Comparison of ENCODE assay signal across 9 mouse cellular contexts in the genomic region with DNA sequence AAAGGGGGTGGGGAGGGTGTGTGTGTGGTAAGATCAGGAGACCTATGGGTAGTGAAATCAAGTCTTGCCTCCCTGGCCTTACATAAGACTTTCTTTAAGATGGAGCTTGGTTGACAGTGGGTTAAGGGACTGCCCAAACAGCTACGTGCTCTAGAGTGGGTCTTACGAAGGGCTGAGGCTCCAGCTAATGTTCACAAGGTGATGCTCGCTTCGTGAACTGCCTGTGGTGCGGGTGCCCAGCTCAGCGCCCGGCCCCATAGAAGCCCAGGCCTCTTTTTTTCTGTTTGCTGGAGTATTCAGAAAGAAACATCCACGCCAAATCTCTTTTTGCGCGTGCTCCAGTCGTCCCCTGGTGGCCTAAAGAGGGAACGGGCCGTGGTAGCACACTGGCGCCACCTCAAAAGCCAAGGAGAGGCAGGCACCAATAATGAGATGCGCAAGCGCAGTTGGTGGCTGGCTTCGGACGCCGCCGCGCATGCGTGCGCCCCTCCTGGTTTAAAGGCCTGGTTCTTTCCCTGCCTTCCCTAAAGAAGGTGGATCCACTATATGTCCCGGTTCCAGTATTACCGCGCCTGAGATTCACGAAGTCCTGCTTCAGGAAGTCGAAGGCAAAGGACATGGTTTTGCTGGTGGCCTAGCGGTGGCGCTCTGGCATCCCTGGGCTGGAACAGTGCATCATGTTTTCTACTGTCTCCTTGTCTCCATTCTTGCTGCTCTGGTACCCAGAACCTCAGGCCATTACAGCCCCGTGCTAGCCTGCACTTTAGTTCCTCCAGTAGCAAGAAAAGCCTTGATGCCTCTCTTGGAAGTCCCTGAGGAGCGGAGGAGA. TPM values are rescaled to one million over a fixed set of nuclear protein-coding genes. Genes with fewer than 3 reads are reported as not detected.
DNase-seq lines count a peak whose midpoint lies in the region; ATAC-seq and TF ChIP-seq lines count a peak whose summit lies in the region.
"Had no signal": no experiment of that assay in that cellular context is flagged by ENCODE, and none has a peak within 500 bp of the region (broad histone marks: within the 10 kb centered on the region; RNA-seq: fewer than 3 reads in every experiment).

No protein-coding gene starts in this region.

- peak; percentile 98 for ATAC-seq in CD4-positive, CD25-positive, alpha-beta regulatory T cell, adult 4 months
- ATAC-seq in cerebellum, adult (ENCODE audit: insufficient number of reproducible peaks, low FRiP score, low TSS enrichment), result peak; percentile 87
- peak; percentile 91 for ATAC-seq in forebrain, embryonic 12.5 days (ENCODE audit: low FRiP score)
- peak; percentile 90 for ATAC-seq in heart, postnatal 0 days (ENCODE audit: insufficient read depth, low read depth)
- ATAC-seq in liver, embryonic 14.5 days (ENCODE audit: insufficient read depth), result peak; percentile 72
- ATAC-seq in neural tube, embryonic 11.5 days (ENCODE audit: insufficient read depth, low FRiP score, low TSS enrichment), result peak; percentile 80
- peak; percentile 88 for ATAC-seq in stomach, embryonic 16.5 days (ENCODE audit: insufficient read depth, low FRiP score)
- ATAC-seq: Patski had no signal

- no peaks in the 10 kb centered on the region for H3K9me3 ChIP-seq in forebrain, embryonic 12.5 days
- no peaks in the 10 kb centered on the region for H3K9me3 ChIP-seq in heart, postnatal 0 days (replicated peaks; ENCODE audit: control insufficient read depth, low read length)
- no peaks in the 10 kb centered on the region for H3K9me3 ChIP-seq in liver, embryonic 14.5 days (ENCODE audit: control insufficient read depth, low read length)
- no peaks in the 10 kb centered on the region for H3K9me3 ChIP-seq in neural tube, embryonic 11.5 days (ENCODE audit: control insufficient read depth, low read length)
- no peaks in the 10 kb centered on the region for H3K9me3 ChIP-seq in stomach, embryonic 16.5 days (replicated peaks; ENCODE audit: control insufficient read depth, low read length)

- no peak for TF ChIP-seq EP300 in heart, postnatal 0 days (IDR thresholded peaks at IDR 0.05; ENCODE audit: low read depth)
- no peak for TF ChIP-seq EP300 in liver, embryonic 14.5 days (IDR thresholded peaks at IDR 0.05; ENCODE audit: low read depth)

- peak overlapping the region; percentile 38 for H3K4me2 ChIP-seq in forebrain, embryonic 12.5 days
- peak overlapping the region; percentile 51 for H3K4me2 ChIP-seq in heart, postnatal 0 days (ENCODE audit: low read depth, low read length)
- peak overlapping the region; percentile 53 for H3K4me2 ChIP-seq in liver, embryonic 14.5 days (ENCODE audit: low read depth)
- H3K4me2 ChIP-seq in neural tube, embryonic 11.5 days (ENCODE audit: low read depth), result peak overlapping the region; percentile 21; the same call in 1 of the 2 replicates
- peak overlapping the region; percentile 53 for H3K4me2 ChIP-seq in stomach, embryonic 16.5 days (ENCODE audit: low read depth, low read length)

- peaks cover 3% of the 10 kb centered on the region; the same call in 1 of the 2 replicates for H3K27me3 ChIP-seq in forebrain, embryonic 12.5 days
- H3K27me3 ChIP-seq in heart, postnatal 0 days (ENCODE audit: control insufficient read depth, insufficient read depth, low read length), result no peaks in the 10 kb centered on the region
- no peaks in the 10 kb centered on the region for H3K27me3 ChIP-seq in liver, embryonic 14.5 days (ENCODE audit: control insufficient read depth, insufficient read depth, low read length)
- H3K27me3 ChIP-seq in neural tube, embryonic 11.5 days (ENCODE audit: control insufficient read depth, insufficient read depth, low read length), result no peaks in the 10 kb centered on the region
- no peaks in the 10 kb centered on the region for H3K27me3 ChIP-seq in stomach, embryonic 16.5 days (ENCODE audit: control insufficient read depth, insufficient read depth, low read length)
- H3K27me3 ChIP-seq: Patski had no signal

- peak overlapping the region; percentile 10; the same call in 1 of the 2 replicates for H3K4me3 ChIP-seq in forebrain, embryonic 12.5 days (replicated peaks)
- H3K4me3 ChIP-seq in heart, postnatal 0 days (ENCODE audit: low read depth, low read length), result peak overlapping the region; percentile 17; the same call in 1 of the 2 replicates
- peak overlapping the region; percentile 4 to 18; a peak in 3 of 4 replicates for H3K4me3 ChIP-seq in liver, embryonic 14.5 days (ENCODE audit: insufficient read depth in 1 of 2, low read depth in 2 of 2, low read length in 2 of 2)
- H3K4me3 ChIP-seq in neural tube, embryonic 11.5 days (ENCODE audit: low read depth, low read length), result no peak overlapping the region
- peak overlapping the region; percentile 31 for H3K4me3 ChIP-seq in stomach, embryonic 16.5 days (replicated peaks; ENCODE audit: low read length)

- TF ChIP-seq CTCF in heart, postnatal 0 days (IDR thresholded peaks at IDR 0.05; ENCODE audit: low read depth), result peak; percentile 99
- TF ChIP-seq CTCF in liver, embryonic 14.5 days (IDR thresholded peaks at IDR 0.05; ENCODE audit: low read depth), result peak; percentile 97

- H3K4me1 ChIP-seq in forebrain, embryonic 12.5 days, result peaks cover 10% of the 10 kb centered on the region
- no peaks in the 10 kb centered on the region for H3K4me1 ChIP-seq in heart, postnatal 0 days (ENCODE audit: control insufficient read depth, insufficient read depth)
- peaks cover 18 to 35% of the 10 kb centered on the region in 2 experiments for H3K4me1 ChIP-seq in liver, embryonic 14.5 days (replicated peaks; ENCODE audit: control insufficient read depth in 2 of 2, insufficient read depth in 2 of 2, low read length in 1 of 2)
- no peaks in the 10 kb centered on the region for H3K4me1 ChIP-seq in neural tube, embryonic 11.5 days (ENCODE audit: control insufficient read depth, insufficient read depth, low read length)
- peaks cover 2% of the 10 kb centered on the region; the same call in 1 of the 2 replicates for H3K4me1 ChIP-seq in stomach, embryonic 16.5 days (ENCODE audit: control insufficient read depth, insufficient read depth, low read length)

- peak; percentile 96 for DNase-seq in heart, postnatal 0 days (ENCODE audit: low spot score)
- peak; percentile 91 to 93 for DNase-seq in kidney, postnatal 36 days
- peak; percentile 71 to 79 (median 75) for DNase-seq in liver, embryonic 14.5 days (ENCODE audit: low read depth in 3 of 3, low spot score in 3 of 3)
- peak; percentile 93 for DNase-seq in neural tube, embryonic 11.5 days (ENCODE audit: low spot score)

- peak overlapping the region; percentile 13; the same call in 1 of the 2 replicates for H3K9ac ChIP-seq in forebrain, embryonic 12.5 days
- peak overlapping the region; percentile 42 for H3K9ac ChIP-seq in heart, postnatal 0 days (replicated peaks; ENCODE audit: low read depth, low read length)
- H3K9ac ChIP-seq in liver, embryonic 14.5 days (replicated peaks), result no peak overlapping the region; the same call in none of the 2 replicates
- peak overlapping the region; percentile 43 for H3K9ac ChIP-seq in neural tube, embryonic 11.5 days (ENCODE audit: low read length)
- H3K9ac ChIP-seq in stomach, embryonic 16.5 days (ENCODE audit: low read length), result peak overlapping the region; percentile 68

- peaks cover 37% of the 10 kb centered on the region for H3K36me3 ChIP-seq in forebrain, embryonic 12.5 days (replicated peaks)
- H3K36me3 ChIP-seq in heart, postnatal 0 days (replicated peaks; ENCODE audit: control insufficient read depth, insufficient read depth, low read length), result peaks cover 36% of the 10 kb centered on the region
- peaks cover 29% of the 10 kb centered on the region for H3K36me3 ChIP-seq in liver, embryonic 14.5 days (replicated peaks; ENCODE audit: control insufficient read depth, insufficient read depth, low read depth)
- H3K36me3 ChIP-seq in neural tube, embryonic 11.5 days (ENCODE audit: control insufficient read depth, insufficient read depth, low read length), result peaks cover 12% of the 10 kb centered on the region
- peaks cover 25% of the 10 kb centered on the region for H3K36me3 ChIP-seq in stomach, embryonic 16.5 days (ENCODE audit: control insufficient read depth, insufficient read depth, low read length)

- WGBS in forebrain, embryonic 12.5 days, result 11% methylated on average over 32 of the region's 32 CpGs
- WGBS in heart, postnatal 0 days, result 9% methylated on average over 32 of the region's 32 CpGs
- 7% methylated on average over 32 of the region's 32 CpGs for WGBS in liver, embryonic 14.5 days (ENCODE audit: insufficient replicate concordance)
- 12% methylated on average over 32 of the region's 32 CpGs for WGBS in neural tube, embryonic 11.5 days
- 8% methylated on average over 32 of the region's 32 CpGs for WGBS in stomach, embryonic 16.5 days

- H3K27ac ChIP-seq in forebrain, embryonic 12.5 days, result peak overlapping the region; percentile 43; the same call in 1 of the 2 replicates
- H3K27ac ChIP-seq in heart, postnatal 0 days (ENCODE audit: low read depth), result 0 out of 2 replicates have a peak overlapping the region, but pooled peaks have one; percentile 22
- peak overlapping the region; percentile 22 for H3K27ac ChIP-seq in liver, embryonic 14.5 days
- H3K27ac ChIP-seq in neural tube, embryonic 11.5 days (ENCODE audit: low read depth, low read length), result no peak overlapping the region
- H3K27ac ChIP-seq in stomach, embryonic 16.5 days (ENCODE audit: low read length), result peak overlapping the region; percentile 59

RNA-seq across cellular contexts. Expression of a gene that starts 21.7 kb away (rescaled TPM):
- polyA plus RNA-seq in CD4-positive, CD25-positive, alpha-beta regulatory T cell, adult 4 months (2017; shearing (Covaris generic)), result 100 to 1,000 TPM; 108 to 117 TPM
- polyA plus RNA-seq in forebrain, embryonic 12.5 days (2016; fragmentation: Nextera tagmentation; extraction: Ambion mirVana), result 238 and 258 TPM in 2 replicates
- total RNA-seq in heart, postnatal 0 days (2014; rRNA removed; ENCODE audit: low replicate concordance), result 120 and 133 TPM in 2 replicates
- 99.0 and 104 TPM in 2 replicates for polyA plus RNA-seq in heart, postnatal 0 days (2015; fragmentation: Nextera tagmentation; extraction: Ambion mirVana)
- polyA plus RNA-seq in liver, embryonic 14.5 days (2012; rRNA removed), result 75.9 and 81.7 TPM in 2 replicates
- 169 and 172 TPM in 2 replicates for polyA plus RNA-seq in liver, embryonic 14.5 days (2014; fragmentation: Nextera tagmentation; extraction: Ambion mirVana)
- polyA plus RNA-seq in neural tube, embryonic 11.5 days (2014; fragmentation: Nextera tagmentation; extraction: Ambion mirVana), result 301 and 345 TPM in 2 replicates
- polyA plus RNA-seq in stomach, embryonic 16.5 days (2015; fragmentation: Nextera tagmentation; extraction: Ambion mirVana), result 468 and 478 TPM in 2 replicates
